ENCODE assay signal across 7 mouse cellular contexts in genomic region chr2:131562586-131563122, GRCm38 (mm10). TPM values are rescaled to one million over a fixed set of nuclear protein-coding genes. Genes with fewer than 3 reads are reported as not detected.
DNase-seq lines count a peak whose midpoint lies in the region; ATAC-seq and TF ChIP-seq lines count a peak whose summit lies in the region.

No protein-coding gene starts in this region.

- intact Hi-C loops in gastrocnemius, postnatal 14 days (cut with DNase I; ENCODE audit: low total_unique reads), result loop anchor here (2.0 to 5.0 kb wide), 2 partner anchors 208 to 250 kb away; no protein-coding TSS in a partner anchor
- intact Hi-C loops in left cerebral cortex, postnatal 14 days (cut with DNase I), result loop anchor here (2.0 to 5.0 kb wide), 3 partner anchors 100 to 250 kb away; no protein-coding TSS in a partner anchor

- H3K36me3 ChIP-seq in hindbrain, postnatal 0 days (ENCODE audit: insufficient read depth, low read length), result no peaks in the 10 kb centered on the region

- peak overlapping the region; percentile 20; the same call in 1 of the 2 replicates for H3K27ac ChIP-seq in hindbrain, postnatal 0 days

- H3K9me3 ChIP-seq in hindbrain, postnatal 0 days (ENCODE audit: low read length), result no peaks in the 10 kb centered on the region

- TF ChIP-seq CTCF in hindbrain, postnatal 0 days (IDR thresholded peaks at IDR 0.05; ENCODE audit: low read depth), result peak; percentile 82

- ATAC-seq in hindbrain, postnatal 0 days, result peak; percentile 90
- peak; percentile 42 for ATAC-seq in megakaryocyte progenitor cell, adult 5-6 weeks (replicated peaks; ENCODE audit: poor library complexity)

- peak; percentile 93 for DNase-seq in adrenal gland, adult 2 months
- DNase-seq in embryo, embryonic 11 days, result peak; percentile 85
- peak; percentile 73 for DNase-seq in gastrocnemius, postnatal 14 days
- DNase-seq in hindbrain, postnatal 0 days (ENCODE audit: low spot score), result peak; percentile 90
- DNase-seq in left cerebral cortex, postnatal 14 days (ENCODE audit: low spot score in 2 of 2), result peak; percentile 76 to 81
- peak; percentile 68 for DNase-seq in skeletal muscle tissue, adult 2 months (ENCODE audit: low read depth, low spot score)

- peak overlapping the region; percentile 46 for H3K4me3 ChIP-seq in hindbrain, postnatal 0 days (ENCODE audit: low read length)

- under 1% methylated on average over 28 of the region's 30 CpGs for WGBS in hindbrain, postnatal 0 days

- peaks cover 27% of the 10 kb centered on the region for H3K27me3 ChIP-seq in hindbrain, postnatal 0 days (ENCODE audit: insufficient read depth, low read length)

- 0 out of 2 replicates have a peak, but pooled peaks cover 4% of the 10 kb centered on the region for H3K4me1 ChIP-seq in hindbrain, postnatal 0 days (ENCODE audit: insufficient read depth, low read length)

- peak overlapping the region; percentile 70 for H3K4me2 ChIP-seq in hindbrain, postnatal 0 days (ENCODE audit: low read depth, low read length)

- H3K9ac ChIP-seq in hindbrain, postnatal 0 days (replicated peaks; ENCODE audit: low read length), result peak overlapping the region; percentile 47

RNA-seq across cellular contexts. Expression of gene Adra1d, which starts 0.6 kb away (rescaled TPM):
- 10 to 100 TPM; 26.1 to 30.8 TPM for total RNA-seq in adrenal gland, adult 2 months (2021)
- polyA plus RNA-seq in adrenal gland, adult 2 months (2012; rRNA removed), result 50.8 and 66.2 TPM in 2 replicates
- 1 to 10 TPM; 2.1 TPM for total RNA-seq in gastrocnemius, postnatal 14 days (2021)
- 4.1 and 5.1 TPM in 2 replicates for total RNA-seq in hindbrain, postnatal 0 days (2014; rRNA removed)
- 0.81 and 0.84 TPM in 2 replicates for polyA plus RNA-seq in hindbrain, postnatal 0 days (2015; fragmentation: Nextera tagmentation; extraction: Ambion mirVana)
- total RNA-seq in left cerebral cortex, postnatal 14 days (2021), result 10 to 100 TPM; 43.4 to 46.9 TPM
- not detected in 2 replicates for total RNA-seq in megakaryocyte progenitor cell, adult 5-6 weeks (2015)
- not detected in 2 replicates for total RNA-seq in megakaryocyte progenitor cell, adult 5-6 weeks (2017)

Comparison
In these comparisons a context has a peak if more than half of its experiments do, and no peak if none do; other contexts are left out.
1. Peak in every context shown above with its lines: DNase-seq, ATAC-seq, H3K4me3 ChIP-seq and H3K27ac ChIP-seq.